Mouse (Mus musculus): Measurements from ENCODE around the gene Ankrd33b. TPM values are rescaled to one million over a fixed set of nuclear protein-coding genes. Genes with fewer than 3 reads are reported as not detected.

Gene Ankrd33b
- polyA plus RNA-seq, 1 experiment = 0.04 TPM

DNA sequence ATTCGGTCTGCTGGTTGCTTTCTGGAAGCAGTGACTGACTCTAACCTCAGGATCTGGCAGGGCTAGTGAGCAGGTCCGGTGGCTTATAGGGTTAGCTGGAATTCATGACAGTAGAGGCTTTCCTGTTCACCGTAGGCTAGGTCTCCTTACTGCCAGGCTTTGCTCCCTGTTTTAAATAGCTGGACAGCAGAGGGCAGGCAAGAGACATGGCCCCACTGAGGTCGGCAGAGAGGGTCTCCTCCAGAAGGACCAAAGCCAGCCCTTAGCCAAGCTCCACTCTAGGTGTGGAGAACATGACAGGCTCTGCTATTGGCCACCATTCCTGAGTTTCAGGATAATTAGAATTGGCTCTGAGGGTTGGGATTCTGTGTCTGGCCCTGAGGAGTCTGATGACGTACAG, 83.4 kb downstream of the Ankrd33b start:
- Histone ChIP-seq H3K27me3 (ENCODE audit: control insufficient read depth) (no peaks in the 10 kb centered on the region), H3K9me3 (ENCODE audit: control insufficient read depth, low read length) (no peaks in the 10 kb centered on the region), H3K4me1 (ENCODE audit: control insufficient read depth) (peaks cover 2% of the 10 kb centered on the region), H3K4me3 (replicated peaks) (no peak overlapping the region), H3K36me3 (ENCODE audit: control insufficient read depth) (no peaks in the 10 kb centered on the region)
- TF ChIP-seq TAL1 (IDR thresholded peaks at IDR 0.05; ENCODE audit: low read length) (no peak), GATA1 (IDR thresholded peaks at IDR 0.05; ENCODE audit: low read length) (no peak)

DNA sequence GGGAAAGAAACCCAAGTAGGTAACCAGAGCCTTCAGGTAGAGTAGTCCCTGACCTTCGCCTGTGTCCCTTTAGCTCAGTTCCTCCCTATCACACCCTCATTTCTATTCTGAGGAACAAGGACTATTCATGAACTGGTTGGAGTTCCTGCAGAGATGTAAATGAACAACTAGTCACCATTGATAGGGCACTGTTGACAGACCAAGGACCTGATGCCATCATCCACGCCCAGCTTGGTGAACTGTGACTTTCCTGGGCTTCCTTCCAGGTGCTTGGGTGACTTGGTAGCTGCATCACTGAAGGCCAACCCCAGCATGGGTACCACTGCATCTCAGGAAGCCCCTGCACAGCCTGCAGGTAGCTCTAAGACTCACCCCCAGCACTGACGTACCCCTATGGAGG, 85.2 kb downstream of the Ankrd33b start:
- H3K27me3 ChIP-seq (ENCODE audit: control insufficient read depth) = no peaks in the 10 kb centered on the region

DNA sequence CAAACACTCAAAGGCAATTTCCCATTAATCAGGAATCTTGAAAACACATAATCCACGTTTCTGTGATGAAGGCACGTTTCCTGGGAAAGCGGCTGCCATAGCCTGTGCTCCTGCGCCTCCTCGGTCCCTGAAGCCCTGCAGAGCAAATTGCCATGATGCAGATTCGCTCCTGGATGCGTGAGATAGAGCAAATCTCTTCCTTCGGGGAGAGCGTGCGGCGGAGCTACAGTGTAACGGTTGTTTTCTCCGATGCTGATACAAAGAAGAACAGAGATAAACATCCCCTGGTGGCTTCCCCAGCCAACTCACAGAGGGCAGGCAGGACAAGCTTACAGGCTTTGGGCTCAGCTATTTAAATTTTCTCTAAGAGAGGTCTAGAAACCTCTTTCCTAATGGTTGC, 85.7 kb downstream of the Ankrd33b start:
- no peaks in the 10 kb centered on the region for H3K36me3 ChIP-seq (ENCODE audit: control insufficient read depth)
- H3K27me3 ChIP-seq (ENCODE audit: control insufficient read depth) = no peaks in the 10 kb centered on the region
- H3K4me1 ChIP-seq (ENCODE audit: control insufficient read depth) = peaks cover 2% of the 10 kb centered on the region
- no peaks in the 10 kb centered on the region for H3K9me3 ChIP-seq (ENCODE audit: control insufficient read depth, low read length)
- TF ChIP-seq TAL1 (IDR thresholded peaks at IDR 0.05; ENCODE audit: low read length) = no peak
- no peak for TF ChIP-seq GATA1 (IDR thresholded peaks at IDR 0.05; ENCODE audit: low read length)
- no peak overlapping the region for H3K4me3 ChIP-seq (replicated peaks)

More for the DNA sequence above, 85.2 kb downstream of the Ankrd33b start:
- Histone ChIP-seq H3K9me3 (ENCODE audit: control insufficient read depth, low read length) (no peaks in the 10 kb centered on the region), H3K4me3 (replicated peaks) (no peak overlapping the region), H3K4me1 (ENCODE audit: control insufficient read depth) (peaks cover 2% of the 10 kb centered on the region), H3K36me3 (ENCODE audit: control insufficient read depth) (no peaks in the 10 kb centered on the region)
- TF ChIP-seq GATA1 (IDR thresholded peaks at IDR 0.05; ENCODE audit: low read length) = no peak
- TF ChIP-seq TAL1 (IDR thresholded peaks at IDR 0.05; ENCODE audit: low read length) = no peak

DNA sequence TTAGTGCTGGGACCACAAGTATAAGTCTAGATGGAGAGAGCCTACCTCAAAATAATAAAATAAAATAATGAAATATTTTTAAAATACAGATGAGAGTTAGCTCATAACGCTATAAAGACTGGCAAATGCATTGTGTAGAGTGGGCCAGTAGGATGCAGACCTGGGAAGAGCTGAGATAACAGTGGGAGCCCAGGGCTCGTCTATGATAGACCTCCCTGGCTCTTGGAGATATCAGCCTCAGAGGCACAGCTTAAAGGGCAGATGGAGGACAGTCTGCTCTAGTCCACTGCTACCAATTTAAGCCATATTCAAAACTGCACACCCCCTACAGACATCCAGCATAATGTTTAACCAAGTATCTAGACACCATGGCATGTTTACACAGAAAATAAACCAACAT, 86.8 kb downstream of the Ankrd33b start:
- no peaks in the 10 kb centered on the region for H3K27me3 ChIP-seq (ENCODE audit: control insufficient read depth)
- peaks cover 2% of the 10 kb centered on the region for H3K4me1 ChIP-seq (ENCODE audit: control insufficient read depth)
- no peak overlapping the region for H3K4me3 ChIP-seq (replicated peaks)

DNA sequence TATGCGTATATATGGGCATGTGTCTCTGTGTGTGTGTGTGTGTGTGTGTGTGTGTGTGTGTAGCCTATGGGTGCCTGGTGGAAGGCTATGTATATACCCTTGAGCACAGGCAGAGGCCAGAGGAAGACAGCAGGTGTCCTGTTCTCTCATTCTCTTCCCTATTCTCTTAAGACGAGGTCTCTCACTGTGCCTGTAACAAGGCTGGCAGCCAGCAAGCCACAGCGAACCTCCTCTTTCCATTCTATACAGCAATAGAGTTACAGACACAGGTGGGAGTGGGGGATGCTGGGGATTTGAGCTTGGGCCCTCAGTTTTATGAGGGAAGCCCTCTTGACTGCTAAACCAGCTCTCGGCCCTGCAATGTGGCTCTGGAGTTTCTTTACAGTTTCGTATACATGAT, 87.5 kb downstream of the Ankrd33b start:
- Histone ChIP-seq H3K4me1 (ENCODE audit: control insufficient read depth) (peaks cover 2% of the 10 kb centered on the region), H3K9me3 (ENCODE audit: control insufficient read depth, low read length) (no peaks in the 10 kb centered on the region), H3K4me3 (replicated peaks) (no peak overlapping the region), H3K36me3 (ENCODE audit: control insufficient read depth) (no peaks in the 10 kb centered on the region), H3K27me3 (ENCODE audit: control insufficient read depth) (no peaks in the 10 kb centered on the region)
- no peak for TF ChIP-seq GATA1 (IDR thresholded peaks at IDR 0.05; ENCODE audit: low read length)
- no peak for TF ChIP-seq TAL1 (IDR thresholded peaks at IDR 0.05; ENCODE audit: low read length)

More for the DNA sequence above, 86.8 kb downstream of the Ankrd33b start:
- Histone ChIP-seq H3K9me3 (ENCODE audit: control insufficient read depth, low read length) (no peaks in the 10 kb centered on the region), H3K36me3 (ENCODE audit: control insufficient read depth) (no peaks in the 10 kb centered on the region)
- TF ChIP-seq TAL1 (IDR thresholded peaks at IDR 0.05; ENCODE audit: low read length) = no peak
- no peak for TF ChIP-seq GATA1 (IDR thresholded peaks at IDR 0.05; ENCODE audit: low read length)

DNA sequence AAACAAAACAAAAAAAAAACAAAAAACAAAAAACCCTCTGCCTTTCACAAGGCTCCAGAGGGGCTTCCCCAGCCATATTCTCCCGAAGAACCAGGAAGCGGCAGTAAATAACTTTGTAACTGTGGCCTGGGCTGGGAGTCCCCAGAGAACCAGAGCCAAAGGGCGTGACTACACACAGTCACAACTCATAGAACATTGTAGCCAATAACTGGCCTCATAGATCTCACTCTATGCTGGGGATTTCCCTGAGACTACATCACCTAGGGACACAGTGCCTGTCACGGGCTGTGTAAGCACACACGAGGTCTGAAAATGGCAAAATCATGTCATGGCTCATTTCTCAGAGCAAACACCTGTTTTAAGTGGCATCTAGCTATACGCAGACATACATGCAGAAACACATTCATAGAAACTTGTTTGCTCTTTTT, 87.9 kb downstream of the Ankrd33b start:
- Histone ChIP-seq H3K27me3 (ENCODE audit: control insufficient read depth) (no peaks in the 10 kb centered on the region), H3K4me1 (ENCODE audit: control insufficient read depth) (peaks cover 2% of the 10 kb centered on the region), H3K36me3 (ENCODE audit: control insufficient read depth) (no peaks in the 10 kb centered on the region), H3K9me3 (ENCODE audit: control insufficient read depth, low read length) (no peaks in the 10 kb centered on the region), H3K4me3 (replicated peaks) (no peak overlapping the region)
- TF ChIP-seq GATA1 (IDR thresholded peaks at IDR 0.05; ENCODE audit: low read length) = no peak
- no peak for TF ChIP-seq TAL1 (IDR thresholded peaks at IDR 0.05; ENCODE audit: low read length)

DNA sequence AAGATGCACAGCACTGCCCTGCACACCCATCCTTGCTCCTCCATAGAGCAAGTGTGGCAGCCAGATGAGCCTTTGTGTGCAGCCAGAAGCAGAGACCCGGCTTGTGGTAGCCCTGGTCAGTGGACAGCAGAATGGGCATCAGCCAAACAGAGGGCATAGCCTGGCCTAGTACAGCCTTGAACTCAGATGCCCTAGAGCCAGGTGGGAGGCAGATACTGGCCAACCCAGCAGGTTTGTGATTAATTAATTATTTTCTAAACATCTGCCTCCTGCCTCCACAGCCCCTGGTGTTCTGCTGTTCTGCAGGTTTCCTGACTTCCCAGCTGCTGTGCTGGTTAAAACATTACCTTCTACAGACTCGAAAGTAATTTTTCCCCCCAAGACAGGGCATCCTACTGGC, 88.4 kb downstream of the Ankrd33b start:
- Histone ChIP-seq H3K4me1 (ENCODE audit: control insufficient read depth) (peaks cover 2% of the 10 kb centered on the region), H3K27me3 (ENCODE audit: control insufficient read depth) (no peaks in the 10 kb centered on the region), H3K4me3 (replicated peaks) (no peak overlapping the region), H3K36me3 (ENCODE audit: control insufficient read depth) (no peaks in the 10 kb centered on the region), H3K9me3 (ENCODE audit: control insufficient read depth, low read length) (no peaks in the 10 kb centered on the region)
- no peak for TF ChIP-seq GATA1 (IDR thresholded peaks at IDR 0.05; ENCODE audit: low read length)
- no peak for TF ChIP-seq TAL1 (IDR thresholded peaks at IDR 0.05; ENCODE audit: low read length)

DNA sequence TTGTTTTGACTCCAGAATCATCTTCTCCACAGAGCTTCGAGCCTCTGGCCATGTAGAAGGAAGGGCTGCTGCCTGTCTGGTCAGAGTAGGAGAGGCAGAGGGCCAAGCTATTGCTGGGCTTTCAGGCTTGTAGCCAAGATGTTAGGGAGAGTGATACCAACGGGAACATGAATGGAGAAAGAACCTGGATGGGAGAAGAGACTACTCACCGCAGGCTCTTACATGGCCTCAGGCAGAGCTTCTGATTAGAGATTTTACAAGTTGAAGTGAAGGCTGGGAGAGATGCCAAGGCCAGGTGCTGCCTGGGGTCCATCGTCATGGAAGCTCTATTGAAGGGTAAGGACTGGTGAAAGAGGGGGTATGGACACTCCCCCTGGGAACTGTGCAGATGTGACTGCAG, 89.4 kb downstream of the Ankrd33b start:
- Histone ChIP-seq H3K36me3 (ENCODE audit: control insufficient read depth) (peaks cover 3% of the 10 kb centered on the region; the same call in 1 of the 2 replicates), H3K4me3 (replicated peaks) (no peak overlapping the region), H3K9me3 (ENCODE audit: control insufficient read depth, low read length) (no peaks in the 10 kb centered on the region), H3K4me1 (ENCODE audit: control insufficient read depth) (peaks cover 2% of the 10 kb centered on the region), H3K27me3 (ENCODE audit: control insufficient read depth) (no peaks in the 10 kb centered on the region)
- TF ChIP-seq GATA1 (IDR thresholded peaks at IDR 0.05; ENCODE audit: low read length) (no peak), TAL1 (IDR thresholded peaks at IDR 0.05; ENCODE audit: low read length) (no peak)

DNA sequence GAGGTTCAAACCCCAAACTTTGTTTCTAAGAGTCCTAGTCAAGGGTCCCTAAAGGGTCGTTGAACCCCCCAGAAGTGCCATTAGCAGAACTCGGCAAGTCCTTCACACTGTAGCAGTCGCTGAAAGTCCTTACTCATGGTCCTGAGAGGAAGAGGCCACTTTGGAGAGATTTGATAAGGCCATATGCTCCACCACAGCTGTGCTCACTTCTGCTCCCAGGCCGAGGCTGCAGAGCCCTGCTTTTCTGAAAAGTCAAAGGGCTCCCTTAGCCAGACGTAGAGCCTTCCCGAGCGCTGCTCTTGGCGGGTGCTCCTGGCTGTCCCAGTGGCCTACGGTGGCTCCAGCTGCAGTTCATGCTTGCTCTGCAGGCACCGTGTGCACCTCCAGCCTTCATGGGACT, 94.0 kb downstream of the Ankrd33b start:
- Histone ChIP-seq H3K36me3 (ENCODE audit: control insufficient read depth) (peaks cover 3% of the 10 kb centered on the region; the same call in 1 of the 2 replicates), H3K4me3 (replicated peaks) (no peak overlapping the region), H3K4me1 (ENCODE audit: control insufficient read depth) (no peaks in the 10 kb centered on the region), H3K9me3 (ENCODE audit: control insufficient read depth, low read length) (no peaks in the 10 kb centered on the region), H3K27me3 (ENCODE audit: control insufficient read depth) (no peaks in the 10 kb centered on the region)
- TF ChIP-seq GATA1 (IDR thresholded peaks at IDR 0.05; ENCODE audit: low read length) (no peak), TAL1 (IDR thresholded peaks at IDR 0.05; ENCODE audit: low read length) (no peak)

DNA sequence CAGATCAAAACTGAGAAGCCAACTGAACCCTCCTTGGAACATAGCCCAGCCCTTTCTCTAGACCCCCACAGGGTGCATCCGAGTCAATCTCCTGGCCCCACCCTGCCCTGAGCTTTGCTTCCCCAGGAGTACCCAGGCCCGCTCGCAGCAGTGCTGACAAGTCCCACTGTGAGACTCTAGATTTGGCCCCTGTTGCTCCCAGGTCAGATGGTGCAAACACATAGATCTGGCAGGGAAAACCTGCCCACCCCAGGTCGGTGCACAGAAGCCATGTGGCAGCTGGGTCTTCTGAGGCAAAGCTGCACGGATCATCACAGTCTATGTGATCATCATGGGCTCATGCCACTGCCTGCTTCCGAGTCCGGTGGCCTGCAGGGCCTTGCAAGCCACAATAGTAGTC, 94.8 kb downstream of the Ankrd33b start:
- Histone ChIP-seq H3K4me1 (ENCODE audit: control insufficient read depth) (no peaks in the 10 kb centered on the region), H3K9me3 (ENCODE audit: control insufficient read depth, low read length) (no peaks in the 10 kb centered on the region), H3K27me3 (ENCODE audit: control insufficient read depth) (no peaks in the 10 kb centered on the region), H3K36me3 (ENCODE audit: control insufficient read depth) (peaks cover 3% of the 10 kb centered on the region; the same call in 1 of the 2 replicates), H3K4me3 (replicated peaks) (no peak overlapping the region)
- TF ChIP-seq TAL1 (IDR thresholded peaks at IDR 0.05; ENCODE audit: low read length) (no peak), GATA1 (IDR thresholded peaks at IDR 0.05; ENCODE audit: low read length) (no peak)
